Mouse (Mus musculus) spleen, adult 2 months (tissue): ENCODE results near the gene Dhx9.

Experiments used
- CTCF ChIP-seq: fragments of 200-500 bp; IDR thresholded peaks from 2 replicates; pipeline ENCODE4 v1.5.1; 2011; ENCODE audit warnings: mild to moderate bottlenecking, inconsistent platforms; ENCODE audit not compliant: insufficient read depth, insufficient read length, insufficient replicate concordance; ENCODE audit errors: extremely low read depth
- POLR2A ChIP-seq: fragments of 200-500 bp; IDR thresholded peaks from 2 replicates; pipeline ENCODE4 v1.6.1; 2011; ENCODE audit warnings: low read depth, low read length, inconsistent platforms

DNA sequence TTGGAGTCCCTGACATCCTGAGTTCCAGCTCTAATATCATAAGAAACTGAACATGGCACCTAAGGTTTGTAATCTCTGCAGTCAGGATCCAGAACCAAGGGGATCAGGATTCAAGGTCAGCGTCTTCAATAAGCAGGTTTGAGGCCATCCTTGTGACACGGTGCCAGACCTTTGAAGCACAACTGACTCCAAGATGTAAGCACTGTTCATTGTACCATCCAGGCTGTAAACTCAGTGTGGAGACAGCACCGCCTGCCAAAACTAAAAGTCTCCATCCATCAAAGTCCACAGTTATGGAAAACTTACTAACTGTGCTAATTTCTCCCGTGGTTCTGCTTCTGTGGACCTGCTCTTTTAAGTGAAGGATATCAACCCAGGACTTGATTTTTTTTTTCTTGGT lies 2.5 kb upstream of the Dhx9 start:
- TF ChIP-seq CTCF, result no peak
- TF ChIP-seq POLR2A, result no peak
